ENCODE assay signal across 29 mouse cellular contexts in the genomic region with DNA sequence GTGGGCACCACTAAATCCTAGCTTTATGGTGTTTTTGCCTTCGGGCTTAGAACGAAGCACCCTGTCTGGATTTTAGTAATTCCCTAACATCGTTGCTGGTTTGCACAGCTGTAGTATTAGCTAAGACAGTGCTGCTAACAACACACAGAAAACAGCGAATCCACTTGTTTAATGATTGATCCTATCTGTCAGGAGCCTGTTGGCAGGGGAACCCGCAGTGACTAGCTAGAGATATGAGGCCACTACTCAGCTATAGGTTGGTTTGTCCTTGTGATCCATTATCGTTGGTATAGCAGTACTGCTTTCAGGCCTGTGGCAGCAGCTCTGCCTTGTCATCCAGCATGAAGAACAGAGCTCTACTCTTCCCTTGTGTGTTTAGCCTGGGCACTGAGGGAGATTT. TPM values are rescaled to one million over a fixed set of nuclear protein-coding genes. Genes with fewer than 3 reads are reported as not detected.
DNase-seq lines count a peak whose midpoint lies in the region; ATAC-seq and TF ChIP-seq lines count a peak whose summit lies in the region.
"Had no signal": no experiment of that assay in that cellular context is flagged by ENCODE, and none has a peak within 500 bp of the region (broad histone marks: within the 10 kb centered on the region; RNA-seq: fewer than 3 reads in every experiment).

No protein-coding gene starts in this region.

- H3K27me3 ChIP-seq in kidney, adult 2 months (replicated peaks; ENCODE audit: control insufficient read depth, insufficient read depth, low read length): no peaks in the 10 kb centered on the region
- no peaks in the 10 kb centered on the region for H3K27me3 ChIP-seq in kidney, embryonic 16.5 days (ENCODE audit: insufficient read depth, low read length)
- no peaks in the 10 kb centered on the region for H3K27me3 ChIP-seq in liver, embryonic 16.5 days (ENCODE audit: control insufficient read depth, insufficient read depth, low read depth, low read length)
- H3K27me3 ChIP-seq in liver, embryonic 12.5 days (replicated peaks): no peaks in the 10 kb centered on the region
- H3K27me3 ChIP-seq: CH12.LX; embryonic facial prominence, embryonic 13.5 days; embryonic facial prominence, embryonic 15.5 days; forebrain, embryonic 12.5 days; Patski had no signal

- no peak overlapping the region for H3K27ac ChIP-seq in kidney, adult 2 months (ENCODE audit: insufficient read depth, low read depth, low read length)
- H3K27ac ChIP-seq in kidney, embryonic 16.5 days (ENCODE audit: low read length): no peak overlapping the region
- H3K27ac ChIP-seq in liver, embryonic 16.5 days (ENCODE audit: low read length): no peak overlapping the region
- H3K27ac ChIP-seq in liver, embryonic 12.5 days: no peak overlapping the region
- H3K27ac ChIP-seq: embryonic facial prominence, embryonic 13.5 days; embryonic facial prominence, embryonic 15.5 days; forebrain, embryonic 10.5 days; forebrain, embryonic 12.5 days had no signal

- no peak overlapping the region for H3K4me2 ChIP-seq in kidney, embryonic 16.5 days (replicated peaks; ENCODE audit: low read depth, low read length)
- no peak overlapping the region for H3K4me2 ChIP-seq in liver, embryonic 16.5 days (ENCODE audit: low read depth, low read length)
- H3K4me2 ChIP-seq in liver, embryonic 12.5 days: no peak overlapping the region
- H3K4me2 ChIP-seq: embryonic facial prominence, embryonic 13.5 days; embryonic facial prominence, embryonic 15.5 days; forebrain, embryonic 12.5 days had no signal

- TF ChIP-seq CTCF in kidney, adult 2 months (conservative IDR thresholded peaks at IDR 0.05; ENCODE audit: insufficient read depth, insufficient read length, low read depth, low read length): no peak

- H3K36me3 ChIP-seq in kidney, adult 2 months (ENCODE audit: control insufficient read depth, insufficient read depth, low read length): no peaks in the 10 kb centered on the region
- no peaks in the 10 kb centered on the region for H3K36me3 ChIP-seq in kidney, embryonic 16.5 days (ENCODE audit: insufficient read depth, low read length)
- H3K36me3 ChIP-seq in liver, embryonic 16.5 days (ENCODE audit: control insufficient read depth, insufficient read depth): no peaks in the 10 kb centered on the region
- no peaks in the 10 kb centered on the region for H3K36me3 ChIP-seq in liver, embryonic 12.5 days
- H3K36me3 ChIP-seq: embryonic facial prominence, embryonic 13.5 days; embryonic facial prominence, embryonic 15.5 days; forebrain, embryonic 10.5 days; forebrain, embryonic 12.5 days; G1E had no signal

- no peak for ATAC-seq in kidney, embryonic 16.5 days (ENCODE audit: low FRiP score, low TSS enrichment)
- peak; percentile 32; the same call in 1 of the 2 replicates for ATAC-seq in liver, embryonic 16.5 days (ENCODE audit: low read depth)
- no peak for ATAC-seq in liver, embryonic 12.5 days
- 0 out of 2 replicates have a peak, but pooled peaks have one; percentile 20 for ATAC-seq in megakaryocyte progenitor cell, adult 5-6 weeks (replicated peaks; ENCODE audit: poor library complexity)
- ATAC-seq: activated CD4-positive, CD25-positive, alpha-beta regulatory T cell, adult 4 months; CD4-positive, CD25-positive, alpha-beta regulatory T cell, adult 4 months; forebrain, embryonic 14.5 days; forebrain, embryonic 16.5 days; Patski had no signal

- DNase-seq in kidney, adult 2 months: peak; percentile 50
- DNase-seq in adrenal gland, postnatal 4 days (ENCODE audit: low spot score in 2 of 2): no peak
- DNase-seq: adrenal gland, adult 8-10 months; adrenal gland, postnatal 14 days; adrenal gland, postnatal 36 days; B cell, adult 2 months; cerebellum, adult 11 months; cerebellum, adult 18-20 months; cerebellum, adult 8-10 months; cerebellum, adult 9-11 months; cerebellum, postnatal 14 days; cerebellum, postnatal 36 days; embryo, embryonic 11 days had no signal

- no peaks in the 10 kb centered on the region for H3K9me3 ChIP-seq in kidney, embryonic 16.5 days (ENCODE audit: low read length)
- H3K9me3 ChIP-seq in liver, embryonic 16.5 days (replicated peaks; ENCODE audit: control insufficient read depth, low read length): no peaks in the 10 kb centered on the region
- H3K9me3 ChIP-seq in liver, embryonic 12.5 days (replicated peaks): no peaks in the 10 kb centered on the region
- H3K9me3 ChIP-seq: embryonic facial prominence, embryonic 13.5 days; embryonic facial prominence, embryonic 15.5 days; forebrain, embryonic 10.5 days; forebrain, embryonic 12.5 days; G1E had no signal

- WGBS in kidney, adult 2 months: 67% methylated on average over 6 of the region's 6 CpGs
- 87% methylated on average over 6 of the region's 6 CpGs for WGBS in kidney, embryonic 16.5 days
- 48% methylated on average over 6 of the region's 6 CpGs for WGBS in liver, embryonic 16.5 days (ENCODE audit: insufficient replicate concordance)
- 61% methylated on average over 6 of the region's 6 CpGs for WGBS in liver, embryonic 12.5 days (ENCODE audit: insufficient replicate concordance)

- no peak for TF ChIP-seq POLR2A in kidney, adult 2 months (IDR thresholded peaks at IDR 0.05; ENCODE audit: low read depth, low read length)

- H3K9ac ChIP-seq in kidney, embryonic 16.5 days (replicated peaks; ENCODE audit: low read length): no peak overlapping the region
- H3K9ac ChIP-seq in liver, embryonic 16.5 days (ENCODE audit: low read depth, low read length): no peak overlapping the region
- H3K9ac ChIP-seq in liver, embryonic 12.5 days: no peak overlapping the region
- H3K9ac ChIP-seq: embryonic facial prominence, embryonic 13.5 days; embryonic facial prominence, embryonic 15.5 days; forebrain, embryonic 12.5 days had no signal

- no peaks in the 10 kb centered on the region for H3K4me1 ChIP-seq in kidney, adult 2 months (ENCODE audit: control insufficient read depth, insufficient read depth, low read length)
- no peaks in the 10 kb centered on the region for H3K4me1 ChIP-seq in kidney, embryonic 16.5 days (ENCODE audit: insufficient read depth, low read length)
- no peaks in the 10 kb centered on the region for H3K4me1 ChIP-seq in liver, embryonic 16.5 days (ENCODE audit: control insufficient read depth, low read depth, low read length)
- H3K4me1 ChIP-seq in liver, embryonic 12.5 days: no peaks in the 10 kb centered on the region
- H3K4me1 ChIP-seq: embryonic facial prominence, embryonic 13.5 days; embryonic facial prominence, embryonic 15.5 days; forebrain, embryonic 10.5 days; forebrain, embryonic 12.5 days had no signal

- H3K4me3 ChIP-seq in kidney, adult 2 months (ENCODE audit: insufficient read depth, low read depth, low read length): no peak overlapping the region
- no peak overlapping the region for H3K4me3 ChIP-seq in kidney, embryonic 16.5 days (ENCODE audit: low read length)
- no peak overlapping the region for H3K4me3 ChIP-seq in liver, embryonic 16.5 days (ENCODE audit: low read depth, low read length)
- no peak overlapping the region for H3K4me3 ChIP-seq in liver, embryonic 12.5 days
- H3K4me3 ChIP-seq: embryonic facial prominence, embryonic 13.5 days; embryonic facial prominence, embryonic 15.5 days; erythroblast, embryonic 14.5 days; forebrain, embryonic 10.5 days; forebrain, embryonic 12.5 days had no signal

RNA-seq across cellular contexts. Expression of a gene that starts 8.2 kb away (rescaled TPM):
- 1.0 and 1.2 TPM in 2 replicates for polyA plus RNA-seq in kidney, adult 2 months (2012; rRNA removed)
- polyA plus RNA-seq in kidney, embryonic 16.5 days (2015; fragmentation: Nextera tagmentation; extraction: Ambion mirVana): 17.1 and 19.8 TPM in 2 replicates
- polyA plus RNA-seq in liver, embryonic 16.5 days (2015; fragmentation: Nextera tagmentation; extraction: Ambion mirVana): 1.7 and 1.8 TPM in 2 replicates
- 3.6 and 4.9 TPM in 2 replicates for polyA plus RNA-seq in liver, embryonic 12.5 days (2016; fragmentation: Nextera tagmentation; extraction: Ambion mirVana)
- 7.0 and 9.0 TPM in 2 replicates for total RNA-seq in megakaryocyte progenitor cell, adult 5-6 weeks (2015)
- total RNA-seq in megakaryocyte progenitor cell, adult 5-6 weeks (2017): 6.9 and 7.0 TPM in 2 replicates
- 10 to 100 TPM; 11.1 to 12.3 TPM for total RNA-seq in adrenal gland, postnatal 4 days (2021)
- total RNA-seq: CH12.LX had no signal
- polyA plus RNA-seq: G1E had no signal

Comparison
In these comparisons a context has a peak if more than half of its experiments do, and no peak if none do; other contexts are left out.
1. ATAC-seq: peak in liver, embryonic 16.5 days (single experiment) and megakaryocyte progenitor cell, adult 5-6 weeks (single experiment); none in kidney, embryonic 16.5 days (single experiment) and liver, embryonic 12.5 days (single experiment).